Mouse (Mus musculus) ZHBTc4 (cell line): ENCODE results near the gene Enthd1.

ENCODE experiments used
- DNase-seq: peaks from one replicate; pipeline ENCODE4 v3.0.0-alpha.2; 2011; ENCODE audit warnings: low read depth, low spot score

Enthd1 gene

DNA sequence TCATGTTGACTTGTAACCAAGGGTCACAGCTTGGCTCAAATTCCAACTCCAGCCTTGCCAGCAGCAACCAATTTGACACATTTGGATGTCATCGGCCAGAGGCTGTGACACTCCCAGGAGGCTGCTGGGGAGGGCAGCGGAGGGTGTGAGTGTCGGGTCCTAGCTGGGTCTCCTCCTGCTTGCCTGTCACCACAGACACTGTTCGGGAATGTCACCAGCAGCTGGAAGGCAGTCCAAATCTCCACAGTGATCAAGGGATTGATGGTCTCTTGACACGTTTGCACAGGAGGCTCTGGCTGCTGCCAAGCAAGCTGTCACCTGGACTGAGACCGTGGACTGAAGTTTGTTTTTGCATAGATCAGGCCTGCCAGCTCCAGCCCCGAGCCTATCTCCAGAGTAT lies 154.3 kb downstream of the Enthd1 start:
- DNase-seq: no peak

DNA sequence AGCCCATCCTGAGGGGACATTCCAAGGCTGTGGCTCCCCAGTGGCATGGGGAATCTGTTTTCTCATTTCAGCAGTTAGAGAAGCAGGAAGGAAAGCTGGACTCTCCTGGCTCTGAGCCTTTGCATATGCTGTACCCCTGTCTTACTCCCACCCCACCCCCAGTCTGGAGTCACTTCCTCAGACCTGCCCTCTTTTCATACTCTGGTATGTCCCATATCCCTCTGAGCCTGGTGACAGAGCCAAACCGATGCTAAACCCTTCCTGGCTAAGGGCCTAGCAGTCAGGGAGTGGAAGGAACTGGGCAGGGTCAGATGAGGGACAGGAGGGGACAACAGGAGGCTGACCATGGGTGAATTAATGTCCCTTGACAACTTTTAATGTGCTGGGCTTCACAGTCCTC lies 157.1 kb downstream of the Enthd1 start:
- DNase-seq: no peak
